Mouse (Mus musculus) forebrain, embryonic 10.5 days (tissue): ENCODE results near the gene Tnfaip8l2. TPM values are rescaled to one million over a fixed set of nuclear protein-coding genes. Genes with fewer than 3 reads are reported as not detected.

ENCODE experiments used
- DNase-seq: peaks from one replicate; pipeline ENCODE4 v3.0.0-alpha.2; 2017; ENCODE audit warnings: low spot score; ENCODE audit errors: extremely low spot score
- H3K27ac ChIP-seq: fragments of 300-500 bp; sonication (generic); 2 replicates; pipeline ENCODE4 v1.5.1; 2016; ENCODE audit warnings: mild to moderate bottlenecking
- H3K27me3 ChIP-seq: fragments of 300-500 bp; sonication (generic); 2 replicates; pipeline ENCODE4 v1.6.1; 2016; ENCODE audit warnings: mild to moderate bottlenecking; ENCODE audit not compliant: poor library complexity, severe bottlenecking
- H3K36me3 ChIP-seq: fragments of 300-500 bp; sonication (generic); replicated peaks from 2 replicates; pipeline ENCODE4 v1.6.1; 2016; ENCODE audit warnings: mild to moderate bottlenecking, moderate library complexity
- H3K4me1 ChIP-seq: fragments of 300-500 bp; sonication (generic); 2 replicates; pipeline ENCODE4 v1.6.1; 2016
- H3K4me3 ChIP-seq: fragments of 300-500 bp; sonication (generic); 2 replicates; pipeline ENCODE4 v1.5.1; 2016; ENCODE audit warnings: mild to moderate bottlenecking, moderate library complexity
- H3K9me3 ChIP-seq: fragments of 300-500 bp; sonication (generic); 2 replicates; pipeline ENCODE4 v1.6.1; 2016; ENCODE audit warnings: mild to moderate bottlenecking, moderate library complexity
- WGBS: fragments of 180-500 bp; shearing (Covaris S2); methylation state at CpG from one replicate; pipeline ENCODE4 v1.1.7; 2016; 5-methylcytosine and 5-hydroxymethylcytosine counted together
- polyA plus RNA-seq: library from polyadenylated mRNA; unstranded; fragments of >200 nt; fragmentation: Nextera tagmentation; extraction: Ambion mirVana; gene quantifications from 2 replicates; pipeline ENCODE4 v1.2.1, GENCODE M21; 2016

The Tnfaip8l2 gene
- polyA plus RNA-seq, 1 experiment from 2014 or later = 1.5 TPM

- H3K9me3 ChIP-seq = no peaks in the 10 kb centered on the region
- peaks cover 84% of the 10 kb centered on the region for H3K27me3 ChIP-seq
- no peak for DNase-seq
- H3K27ac ChIP-seq = no peak overlapping the region
- 88% methylated on average over 6 of the region's 6 CpGs for WGBS
- H3K4me3 ChIP-seq = no peak overlapping the region
- H3K36me3 ChIP-seq = peaks cover 68% of the 10 kb centered on the region
- H3K4me1 ChIP-seq = peaks cover 21% of the 10 kb centered on the region
These were observed 28.9 kb upstream of the Tnfaip8l2 start for GRCm38 (mm10) chr3:95171105-95171504.

DNA sequence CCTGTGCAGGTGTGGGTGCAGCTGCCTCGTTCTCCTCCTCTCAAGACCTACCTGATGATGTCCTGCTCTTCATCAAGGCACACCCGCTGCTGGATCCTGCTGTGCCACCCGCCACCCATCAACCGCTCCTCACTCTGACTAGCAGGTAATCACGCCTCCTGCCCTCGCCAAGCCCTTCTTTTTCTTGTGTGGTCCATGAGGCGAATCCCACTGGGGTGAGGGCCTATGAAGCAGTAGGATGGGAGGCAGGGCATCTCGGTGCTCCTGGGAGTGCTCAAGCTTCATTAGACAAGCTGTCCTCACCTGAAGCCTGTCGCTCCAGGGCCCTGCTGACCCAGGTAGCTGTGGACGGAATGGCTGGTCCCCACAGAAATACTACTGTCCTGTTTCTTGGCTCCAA is 27.8 kb upstream of the Tnfaip8l2 start:
- Histone ChIP-seq H3K36me3 (peaks cover 78% of the 10 kb centered on the region), H3K9me3 (no peaks in the 10 kb centered on the region), H3K27ac (no peak overlapping the region), H3K4me1 (peaks cover 21% of the 10 kb centered on the region), H3K4me3 (no peak overlapping the region), H3K27me3 (peaks cover 80% of the 10 kb centered on the region)
- 87% methylated on average over 10 of the region's 10 CpGs for WGBS
- no peak for DNase-seq

GRCm38 (mm10) chr3:95164840-95165239 is 22.7 kb upstream of the Tnfaip8l2 start:
- Histone ChIP-seq H3K4me3 (no peak overlapping the region), H3K9me3 (no peaks in the 10 kb centered on the region), H3K27me3 (peaks cover 59% of the 10 kb centered on the region), H3K27ac (no peak overlapping the region), H3K4me1 (peaks cover 39% of the 10 kb centered on the region), H3K36me3 (peaks cover 56% of the 10 kb centered on the region)
- 87% methylated on average over 5 of the region's 5 CpGs for WGBS
- no peak for DNase-seq

- no peak overlapping the region for H3K4me3 ChIP-seq
- H3K27me3 ChIP-seq = peaks cover 59% of the 10 kb centered on the region
- no peaks in the 10 kb centered on the region for H3K9me3 ChIP-seq
- 70% methylated on average over 5 of the region's 5 CpGs for WGBS
- peaks cover 49% of the 10 kb centered on the region for H3K36me3 ChIP-seq
- DNase-seq = no peak
- peaks cover 45% of the 10 kb centered on the region for H3K4me1 ChIP-seq
- H3K27ac ChIP-seq = no peak overlapping the region
These were observed 22.0 kb upstream of the Tnfaip8l2 start for GRCm38 (mm10) chr3:95164256-95164550.

DNA sequence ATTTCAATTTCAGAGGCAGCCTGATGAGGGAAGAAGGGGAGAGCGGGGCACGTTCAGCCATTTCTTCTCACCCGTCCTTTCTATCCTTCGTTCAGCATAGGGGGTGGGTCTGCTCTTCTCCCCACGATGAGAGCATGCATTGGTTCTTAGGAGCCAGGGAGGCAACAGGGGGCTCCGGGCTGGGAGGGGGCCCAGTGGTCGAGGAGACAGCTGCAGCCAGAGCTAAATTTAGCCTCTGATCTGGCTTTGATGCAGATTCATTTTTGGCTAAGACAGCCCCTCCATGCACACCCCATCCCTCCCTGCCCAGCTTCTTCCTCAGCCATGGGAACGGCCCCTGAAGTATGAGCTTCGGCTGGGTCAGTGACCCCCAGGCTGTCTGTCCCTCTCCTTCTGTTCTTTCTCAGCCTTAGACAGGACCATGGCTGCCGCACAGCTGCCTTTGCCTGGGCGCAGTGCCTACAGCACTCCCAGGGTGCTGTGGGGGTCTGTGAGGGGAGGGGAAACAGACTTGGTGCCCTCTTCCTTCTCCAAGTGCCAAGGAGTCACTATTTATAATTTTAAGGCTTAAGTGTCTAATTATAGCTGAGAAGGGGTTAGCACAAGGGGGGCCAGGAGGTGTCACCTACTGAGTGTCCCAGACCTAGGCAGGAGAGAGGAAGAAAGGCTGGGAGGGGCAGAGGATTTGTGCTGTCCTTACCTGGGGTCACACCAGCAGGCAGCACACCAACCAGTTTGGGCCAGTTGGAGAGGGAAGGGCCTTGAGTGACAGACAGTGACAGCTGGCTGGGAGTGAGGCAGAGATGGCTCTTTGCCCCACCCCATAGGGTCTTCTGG is 21.5 kb upstream of the Tnfaip8l2 start:
- Histone ChIP-seq H3K27me3 (peaks cover 59% of the 10 kb centered on the region), H3K4me3 (peak overlapping the region; percentile 2; the same call in 1 of the 2 replicates), H3K4me1 (peaks cover 45% of the 10 kb centered on the region), H3K36me3 (peaks cover 44% of the 10 kb centered on the region), H3K9me3 (no peaks in the 10 kb centered on the region), H3K27ac (0 out of 2 replicates have a peak overlapping the region, but pooled peaks have one; percentile 20)
- WGBS = 71% methylated on average over 11 of the region's 11 CpGs
- DNase-seq = no peak

DNA sequence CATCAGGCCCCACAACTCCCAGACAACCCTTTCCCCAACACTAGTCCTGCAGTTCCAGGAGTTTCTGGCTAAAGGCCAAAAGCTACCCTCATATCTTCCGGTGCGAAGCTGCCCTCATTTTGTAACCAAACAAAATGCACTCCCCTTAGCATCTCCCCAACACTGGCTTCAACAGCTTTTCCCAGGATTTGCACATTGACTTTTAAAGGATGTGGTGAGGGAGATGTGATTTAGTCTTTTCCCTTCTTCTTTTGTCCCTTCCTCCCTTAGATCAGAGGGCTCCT is 20.1 kb upstream of the Tnfaip8l2 start:
- 55% methylated on average over 2 of the region's 2 CpGs for WGBS
- peaks cover 53% of the 10 kb centered on the region for H3K27me3 ChIP-seq
- peak overlapping the region; percentile 65 for H3K4me3 ChIP-seq
- H3K4me1 ChIP-seq = peaks cover 45% of the 10 kb centered on the region
- peaks cover 30% of the 10 kb centered on the region for H3K36me3 ChIP-seq
- DNase-seq = no peak
- no peak overlapping the region for H3K27ac ChIP-seq
- H3K9me3 ChIP-seq = no peaks in the 10 kb centered on the region

DNA sequence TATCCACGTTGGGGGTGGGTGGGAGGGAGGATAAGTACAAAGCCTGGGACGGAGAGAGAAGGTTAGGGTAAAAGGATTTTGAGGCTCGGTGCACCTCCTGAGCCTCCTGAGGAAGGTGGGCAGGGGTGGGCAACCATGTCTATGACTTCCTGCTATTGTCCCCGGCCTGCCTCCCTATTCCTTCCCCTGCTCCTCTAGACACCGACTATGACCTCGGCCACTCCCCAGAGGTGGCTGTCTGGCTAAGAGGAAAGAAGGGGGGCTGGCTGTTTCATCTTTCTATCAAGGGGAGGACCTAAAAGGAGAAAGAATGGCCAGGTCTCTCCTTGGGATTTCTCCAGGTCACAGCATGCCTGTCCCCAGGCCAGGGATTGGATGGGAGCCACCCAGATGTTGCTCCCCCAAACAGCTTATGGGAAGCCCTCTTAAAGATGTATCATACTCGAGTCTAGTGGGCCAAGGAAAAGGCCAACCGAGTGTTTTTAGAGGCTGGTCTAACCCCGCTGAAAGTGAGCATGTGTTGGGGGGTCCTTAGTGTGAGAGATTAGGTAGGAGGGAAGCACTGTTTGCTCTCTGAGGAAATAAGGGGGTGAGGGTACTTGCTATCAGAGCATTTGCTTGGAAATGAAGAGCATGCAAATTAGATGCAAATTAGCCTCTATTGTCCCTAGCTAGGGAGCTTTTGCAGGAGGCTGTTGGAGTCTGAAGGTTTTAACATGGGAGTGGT is 19.6 kb upstream of the Tnfaip8l2 start:
- Histone ChIP-seq H3K4me1 (peaks cover 45% of the 10 kb centered on the region), H3K4me3 (peak overlapping the region; percentile 65), H3K27ac (peak overlapping the region; percentile 81), H3K9me3 (no peaks in the 10 kb centered on the region), H3K27me3 (peaks cover 48% of the 10 kb centered on the region), H3K36me3 (peaks cover 25% of the 10 kb centered on the region)
- WGBS = 7% methylated on average over 9 of the region's 9 CpGs
- no peak for DNase-seq

DNA sequence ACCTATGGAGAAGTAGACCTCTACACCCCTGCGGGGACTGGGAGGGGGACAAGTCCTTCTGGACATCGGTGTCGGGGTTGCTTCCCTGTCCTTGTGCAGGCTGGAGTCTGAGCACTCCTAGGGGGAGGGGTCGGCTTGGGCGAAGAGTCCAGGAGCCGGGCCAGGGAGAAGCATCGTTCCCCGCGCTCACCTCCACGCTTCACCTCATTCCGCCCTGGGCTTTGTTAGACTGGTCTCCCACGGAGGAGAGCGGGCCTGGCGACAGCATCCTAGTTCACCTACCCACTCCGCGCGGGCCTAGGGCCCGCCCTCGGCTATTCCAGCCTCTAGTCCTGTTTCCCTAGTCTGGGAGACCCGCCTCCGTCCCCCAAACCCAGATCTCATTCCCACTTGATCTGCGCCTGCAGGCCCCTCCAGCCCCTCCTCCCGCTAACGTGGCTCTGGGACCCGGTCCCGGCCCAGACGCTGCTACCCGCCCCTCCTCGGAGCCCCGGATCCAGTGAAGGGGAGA is 18.9 kb upstream of the Tnfaip8l2 start:
- Histone ChIP-seq H3K27ac (peak overlapping the region; percentile 81), H3K4me3 (peak overlapping the region; percentile 65), H3K9me3 (no peaks in the 10 kb centered on the region), H3K36me3 (peaks cover 19% of the 10 kb centered on the region), H3K4me1 (peaks cover 45% of the 10 kb centered on the region), H3K27me3 (peaks cover 48% of the 10 kb centered on the region)
- WGBS = under 1% methylated on average over 30 of the region's 30 CpGs
- DNase-seq = peak; percentile 40

GRCm38 (mm10) chr3:95159987-95160963 is 18.1 kb upstream of the Tnfaip8l2 start, which contains the start of gene Sema6c:
Sema6c (plus strand) TSS chr3:95160457.
- Histone ChIP-seq H3K27me3 (peaks cover 48% of the 10 kb centered on the region), H3K4me1 (peaks cover 45% of the 10 kb centered on the region), H3K36me3 (peaks cover 13% of the 10 kb centered on the region), H3K9me3 (no peaks in the 10 kb centered on the region), H3K4me3 (peak within 1 kb of the TSS; percentile 65), H3K27ac (peak within 1 kb of the TSS; percentile 81)
- under 1% methylated on average over 66 of the region's 66 CpGs for WGBS
- DNase-seq = peak; percentile 88

- Histone ChIP-seq H3K4me1 (peaks cover 45% of the 10 kb centered on the region), H3K9me3 (no peaks in the 10 kb centered on the region), H3K4me3 (peak overlapping the region; percentile 65), H3K36me3 (peaks cover 6% of the 10 kb centered on the region), H3K27ac (0 out of 2 replicates have a peak overlapping the region, but pooled peaks have one; percentile 81), H3K27me3 (peaks cover 48% of the 10 kb centered on the region)
- WGBS = 8% methylated on average over 8 of the region's 8 CpGs
- no peak for DNase-seq
These were observed 17.4 kb upstream of the Tnfaip8l2 start for GRCm38 (mm10) chr3:95159511-95159986.

DNA sequence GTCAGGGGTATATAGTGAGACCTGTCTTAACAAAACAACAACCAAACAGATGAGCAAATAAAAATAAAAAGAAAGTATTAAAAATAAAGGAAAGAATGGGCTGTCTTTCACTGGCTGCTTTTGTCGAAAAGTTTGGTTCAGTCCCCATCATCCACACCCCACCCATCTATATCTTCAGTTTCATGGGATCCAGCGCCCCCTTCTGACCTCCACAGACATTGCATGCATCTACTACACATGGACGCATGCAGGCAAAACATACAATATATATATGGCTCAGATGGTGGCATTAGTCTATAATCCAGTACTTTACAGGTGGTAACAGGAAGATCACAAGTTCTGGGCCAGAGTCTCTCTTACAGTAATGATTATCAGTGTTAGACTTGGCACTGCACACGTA is 11.7 kb upstream of the Tnfaip8l2 start:
- Histone ChIP-seq H3K4me3 (no peak overlapping the region), H3K27me3 (peaks cover 8% of the 10 kb centered on the region), H3K9me3 (no peaks in the 10 kb centered on the region), H3K36me3 (no peaks in the 10 kb centered on the region), H3K27ac (no peak overlapping the region), H3K4me1 (no peaks in the 10 kb centered on the region)
- WGBS = 59% methylated on average over 4 of the region's 4 CpGs
- no peak for DNase-seq

DNA sequence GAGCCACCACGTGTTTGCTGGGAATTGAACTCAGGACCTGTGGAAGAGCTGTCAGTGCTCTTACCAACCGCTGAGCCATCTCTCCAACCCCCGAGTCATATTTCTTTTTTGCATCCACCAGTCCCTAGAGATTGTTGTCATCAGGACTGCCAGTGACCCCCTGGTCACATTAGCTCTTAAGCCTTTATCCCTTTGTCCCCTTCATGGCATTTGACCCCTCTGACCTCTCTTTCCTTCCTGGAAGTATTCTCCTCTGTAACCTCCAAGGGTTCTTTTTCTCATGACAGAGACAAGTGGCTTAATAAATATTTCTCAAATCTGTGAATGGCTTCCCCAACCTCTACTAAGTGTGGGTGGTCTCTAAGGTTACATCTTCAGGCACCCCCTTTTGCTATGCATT is 5.8 kb upstream of the Tnfaip8l2 start:
- no peaks in the 10 kb centered on the region for H3K9me3 ChIP-seq
- DNase-seq = no peak
- no peak overlapping the region for H3K4me3 ChIP-seq
- no peak overlapping the region for H3K27ac ChIP-seq
- H3K27me3 ChIP-seq = no peaks in the 10 kb centered on the region
- H3K4me1 ChIP-seq = no peaks in the 10 kb centered on the region
- 59% methylated on average over 3 of the region's 3 CpGs for WGBS
- no peaks in the 10 kb centered on the region for H3K36me3 ChIP-seq
